Mouse (Mus musculus) right cerebral cortex, adult 18-20 months (tissue): ENCODE measurements at regions not wholly inside any gene's neighbourhood (a gene's known extent, or its start where the extent isn't known, plus 50 kb on each side); places are given as distances from the start of the nearest gene placed in this dataset.

Experiments used
- DNase-seq: peaks from one replicate; pipeline ENCODE4 v3.0.0; 2022; ENCODE audit warnings: mixed read lengths

DNA sequence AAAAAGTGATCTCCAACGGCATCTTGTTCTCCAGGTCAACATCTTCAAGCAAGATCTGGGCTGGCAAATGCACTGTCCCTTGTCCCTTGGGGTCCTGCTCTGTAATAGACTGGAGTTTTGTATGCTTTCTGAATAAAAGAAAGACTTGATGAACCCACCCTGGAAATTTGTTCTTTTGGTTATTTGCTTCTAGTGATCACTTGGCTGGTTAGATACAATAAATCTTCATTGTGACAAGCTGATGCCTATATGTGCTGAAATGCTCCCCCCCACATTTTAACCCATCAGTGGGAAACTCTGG lies 65.0 kb downstream of the Dmac1 start:
- no peak for DNase-seq

DNA sequence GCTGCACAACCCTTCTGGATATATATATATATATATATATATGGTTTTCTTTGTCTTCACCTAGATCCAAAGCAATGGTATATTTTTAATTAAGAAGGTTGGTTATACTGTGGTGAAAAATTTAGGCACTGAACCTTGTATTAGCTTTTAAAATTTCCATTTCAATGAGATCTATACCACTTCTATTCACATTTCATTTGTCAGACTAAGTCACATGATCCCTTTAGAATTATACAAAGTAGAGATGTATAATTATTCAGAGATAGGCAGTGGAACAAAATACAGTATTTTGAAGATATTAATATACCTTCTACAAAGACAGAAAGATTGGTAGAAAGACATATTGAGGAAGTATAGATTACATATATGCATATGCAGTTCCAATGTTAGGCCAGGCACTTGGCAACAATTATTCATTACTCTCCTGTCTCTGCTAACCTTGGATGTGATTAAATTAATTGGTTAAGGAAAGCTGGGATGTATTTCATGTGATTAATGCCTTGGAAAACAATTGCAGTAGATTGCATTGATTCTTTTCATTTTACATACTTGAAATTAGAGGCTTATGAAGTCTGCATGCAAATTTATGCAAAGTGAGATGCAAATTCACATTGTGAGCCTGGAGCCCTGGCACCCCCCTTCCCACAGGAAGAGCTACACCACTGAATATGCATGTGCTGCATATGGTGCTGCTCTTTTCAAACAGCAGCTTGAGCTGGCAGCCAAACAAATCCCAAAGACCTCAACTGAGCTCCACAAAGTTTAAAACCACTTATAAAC lies 65.5 kb downstream of the Dmac1 start:
- peak; percentile 62 for DNase-seq
